Mouse (Mus musculus): ENCODE measurements around the gene Rrnad1. TPM values are rescaled to one million over a fixed set of nuclear protein-coding genes. Genes with fewer than 3 reads are reported as not detected.
A peak's percentile ranks its signal among the peaks of the same experiment; 100 is the strongest.

Gene Rrnad1
- polyA plus RNA-seq (2014; fragmentation: Nextera tagmentation; extraction: Ambion mirVana), result 16.4 and 19.6 TPM in 2 replicates

GRCm38 (mm10) chr3:87930078-87930795, at the start of gene Rrnad1, which contains the start of gene Isg20l2:
TSS of gene Rrnad1 (minus strand) at chr3:87930717.
TSS of gene Isg20l2 (plus strand) at chr3:87930314.
- DNase-seq, result peak; percentile 99
- Histone ChIP-seq H3K27ac (ENCODE audit: low read depth) (peak within 1 kb of the TSS; percentile 86), H3K9me3 (ENCODE audit: low read depth, low read length) (no peaks in the 10 kb centered on the region), H3K4me2 (peak within 1 kb of the TSS; percentile 92), H3K4me3 (ENCODE audit: low read depth, low read length) (peak within 1 kb of the TSS; percentile 96), H3K36me3 (ENCODE audit: insufficient read depth) (peaks cover 63% of the 10 kb centered on the region), H3K27me3 (ENCODE audit: insufficient read depth, low read length) (no peaks in the 10 kb centered on the region), H3K4me1 (ENCODE audit: insufficient read depth) (peaks cover 11% of the 10 kb centered on the region; the same call in 1 of the 2 replicates), H3K9ac (peak within 1 kb of the TSS; percentile 92)
- peak; percentile 72 for TF ChIP-seq CTCF (IDR thresholded peaks at IDR 0.05; ENCODE audit: low read depth)
- under 1% methylated on average over 77 of the region's 78 CpGs for WGBS
- peak; percentile 97 for ATAC-seq (ENCODE audit: insufficient read depth)

- no peak for DNase-seq
- TF ChIP-seq CTCF (IDR thresholded peaks at IDR 0.05; ENCODE audit: low read depth), result no peak
- Histone ChIP-seq H3K4me3 (ENCODE audit: low read depth, low read length) (no peak overlapping the region), H3K4me1 (ENCODE audit: insufficient read depth) (peaks cover 35% of the 10 kb centered on the region), H3K9ac (no peak overlapping the region), H3K9me3 (ENCODE audit: low read depth, low read length) (no peaks in the 10 kb centered on the region), H3K4me2 (no peak overlapping the region), H3K27me3 (ENCODE audit: insufficient read depth, low read length) (no peaks in the 10 kb centered on the region), H3K27ac (ENCODE audit: low read depth) (peak overlapping the region; percentile 18; the same call in 1 of the 2 replicates), H3K36me3 (ENCODE audit: insufficient read depth) (peaks cover 9% of the 10 kb centered on the region; the same call in 1 of the 2 replicates)
- no peak for ATAC-seq (ENCODE audit: insufficient read depth)
- WGBS, result 42% methylated on average over 3 of the region's 3 CpGs
Observed at GRCm38 (mm10) chr3:87980085-87980484, 49.6 kb upstream of the Rrnad1 start.

GRCm38 (mm10) chr3:87979493-87979892, 49.0 kb upstream of the Rrnad1 start:
- ATAC-seq (ENCODE audit: insufficient read depth) (no peak), DNase-seq (no peak)
- H3K4me1 ChIP-seq (ENCODE audit: insufficient read depth), result peaks cover 35% of the 10 kb centered on the region
- H3K9ac ChIP-seq, result no peak overlapping the region
- H3K36me3 ChIP-seq (ENCODE audit: insufficient read depth), result peaks cover 13% of the 10 kb centered on the region; the same call in 1 of the 2 replicates
- no peak overlapping the region for H3K4me2 ChIP-seq
- no peak overlapping the region for H3K4me3 ChIP-seq (ENCODE audit: low read depth, low read length)
- WGBS, result 80% methylated on average over 5 of the region's 5 CpGs
- no peak overlapping the region for H3K27ac ChIP-seq (ENCODE audit: low read depth)
- H3K9me3 ChIP-seq (ENCODE audit: low read depth, low read length), result no peaks in the 10 kb centered on the region
- TF ChIP-seq CTCF (IDR thresholded peaks at IDR 0.05; ENCODE audit: low read depth), result no peak
- no peaks in the 10 kb centered on the region for H3K27me3 ChIP-seq (ENCODE audit: insufficient read depth, low read length)

GRCm38 (mm10) chr3:87974381-87974987, 44.0 kb upstream of the Rrnad1 start:
- peak overlapping the region; percentile 96 for H3K4me2 ChIP-seq
- peaks cover 34% of the 10 kb centered on the region for H3K4me1 ChIP-seq (ENCODE audit: insufficient read depth)
- no peaks in the 10 kb centered on the region for H3K9me3 ChIP-seq (ENCODE audit: low read depth, low read length)
- H3K36me3 ChIP-seq (ENCODE audit: insufficient read depth), result peaks cover 13% of the 10 kb centered on the region; the same call in 1 of the 2 replicates
- TF ChIP-seq CTCF (IDR thresholded peaks at IDR 0.05; ENCODE audit: low read depth), result no peak
- peak overlapping the region; percentile 66 for H3K4me3 ChIP-seq (ENCODE audit: low read depth, low read length)
- no peaks in the 10 kb centered on the region for H3K27me3 ChIP-seq (ENCODE audit: insufficient read depth, low read length)
- peak overlapping the region; percentile 67 for H3K27ac ChIP-seq (ENCODE audit: low read depth)
- 25% methylated on average over 12 of the region's 12 CpGs for WGBS
- ATAC-seq (ENCODE audit: insufficient read depth) (no peak), DNase-seq (peak; percentile 57)
- H3K9ac ChIP-seq, result peak overlapping the region; percentile 40

- Histone ChIP-seq H3K4me1 (ENCODE audit: insufficient read depth) (peaks cover 34% of the 10 kb centered on the region), H3K9me3 (ENCODE audit: low read depth, low read length) (no peaks in the 10 kb centered on the region), H3K9ac (peak overlapping the region; percentile 40), H3K27me3 (ENCODE audit: insufficient read depth, low read length) (no peaks in the 10 kb centered on the region), H3K36me3 (ENCODE audit: insufficient read depth) (peaks cover 13% of the 10 kb centered on the region; the same call in 1 of the 2 replicates), H3K4me2 (peak overlapping the region; percentile 96), H3K4me3 (ENCODE audit: low read depth, low read length) (peak overlapping the region; percentile 66), H3K27ac (ENCODE audit: low read depth) (peak overlapping the region; percentile 67)
- no peak for TF ChIP-seq CTCF (IDR thresholded peaks at IDR 0.05; ENCODE audit: low read depth)
- 40% methylated on average over 14 of the region's 14 CpGs for WGBS
- DNase-seq (no peak), ATAC-seq (ENCODE audit: insufficient read depth) (no peak)
Observed at GRCm38 (mm10) chr3:87973593-87974380, 43.3 kb upstream of the Rrnad1 start.

- H3K4me1 ChIP-seq (ENCODE audit: insufficient read depth), result peaks cover 34% of the 10 kb centered on the region
- H3K36me3 ChIP-seq (ENCODE audit: insufficient read depth), result peaks cover 13% of the 10 kb centered on the region; the same call in 1 of the 2 replicates
- peak overlapping the region; percentile 66 for H3K4me3 ChIP-seq (ENCODE audit: low read depth, low read length)
- no peaks in the 10 kb centered on the region for H3K9me3 ChIP-seq (ENCODE audit: low read depth, low read length)
- TF ChIP-seq CTCF (IDR thresholded peaks at IDR 0.05; ENCODE audit: low read depth), result no peak
- DNase-seq (peak; percentile 52), ATAC-seq (ENCODE audit: insufficient read depth) (no peak)
- 26% methylated on average over 5 of the region's 5 CpGs for WGBS
- H3K27ac ChIP-seq (ENCODE audit: low read depth), result no peak overlapping the region
- H3K27me3 ChIP-seq (ENCODE audit: insufficient read depth, low read length), result no peaks in the 10 kb centered on the region
- H3K4me2 ChIP-seq, result peak overlapping the region; percentile 96
- H3K9ac ChIP-seq, result peak overlapping the region; percentile 73
Observed at GRCm38 (mm10) chr3:87972776-87973175, 42.3 kb upstream of the Rrnad1 start.

All from lung, embryonic 14.5 days (tissue).